Mouse (Mus musculus): ENCODE data around the gene Psmc2. TPM values are rescaled to one million over a fixed set of nuclear protein-coding genes. Genes with fewer than 3 reads are reported as not detected.

Gene Psmc2
- polyA plus RNA-seq, 1 experiment: 76.1 TPM

DNA sequence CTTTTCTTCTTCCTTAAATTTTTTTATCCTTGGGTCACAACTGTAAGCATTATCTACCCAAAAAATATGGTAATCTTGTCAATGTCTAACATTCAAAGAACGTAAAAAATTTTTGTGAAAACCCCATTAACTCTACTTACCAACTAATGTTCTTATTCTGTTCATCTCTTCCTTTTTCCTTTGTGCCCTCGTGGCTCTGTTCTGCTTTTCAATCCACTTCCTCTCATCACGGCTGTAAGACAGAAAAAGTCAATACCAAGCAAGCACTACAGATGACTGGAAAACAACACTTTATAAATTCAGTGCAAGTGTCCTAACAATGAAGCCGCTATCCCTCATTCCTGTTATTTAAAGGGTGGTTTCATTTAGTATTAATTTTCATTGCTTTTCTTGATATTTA, 16.6 kb upstream of the Psmc2 start:
- H3K27ac ChIP-seq (ENCODE audit: insufficient read depth, low read depth, low read length): peak overlapping the region; percentile 82
- no peak overlapping the region for H3K4me3 ChIP-seq (ENCODE audit: insufficient read depth, low read length)
- TF ChIP-seq CTCF (IDR thresholded peaks at IDR 0.05; ENCODE audit: low read depth, low read length) (no peak), POLR2A (IDR thresholded peaks at IDR 0.05; ENCODE audit: borderline replicate concordance, low read depth, low read length) (no peak)
- peaks cover 12% of the 10 kb centered on the region for H3K4me1 ChIP-seq (ENCODE audit: control insufficient read depth, insufficient read depth, low read length)

DNA sequence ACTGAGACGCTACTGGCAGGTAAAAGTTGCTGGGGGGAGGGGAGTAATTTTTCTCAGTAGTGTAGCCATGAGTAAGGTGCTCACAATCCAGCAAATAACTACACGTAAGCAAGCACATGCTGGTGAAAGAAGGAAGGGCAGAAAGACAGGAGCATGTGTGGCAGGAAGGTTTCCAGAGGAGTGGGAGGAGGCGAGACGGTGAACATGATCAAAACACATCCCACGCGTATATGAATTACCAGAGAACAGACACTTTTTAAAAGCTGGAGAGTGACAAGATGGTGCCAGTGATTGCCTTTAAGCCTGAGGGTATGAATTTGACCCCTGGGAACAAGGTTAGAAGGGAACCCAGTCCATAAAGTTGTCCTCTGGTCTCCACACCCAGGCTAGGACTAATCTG, 15.2 kb upstream of the Psmc2 start:
- Histone ChIP-seq H3K4me1 (ENCODE audit: control insufficient read depth, insufficient read depth, low read length) (peaks cover 12% of the 10 kb centered on the region), H3K4me3 (ENCODE audit: insufficient read depth, low read length) (no peak overlapping the region), H3K27ac (ENCODE audit: insufficient read depth, low read depth, low read length) (no peak overlapping the region)
- TF ChIP-seq CTCF (IDR thresholded peaks at IDR 0.05; ENCODE audit: low read depth, low read length) (no peak), POLR2A (IDR thresholded peaks at IDR 0.05; ENCODE audit: borderline replicate concordance, low read depth, low read length) (no peak)

DNA sequence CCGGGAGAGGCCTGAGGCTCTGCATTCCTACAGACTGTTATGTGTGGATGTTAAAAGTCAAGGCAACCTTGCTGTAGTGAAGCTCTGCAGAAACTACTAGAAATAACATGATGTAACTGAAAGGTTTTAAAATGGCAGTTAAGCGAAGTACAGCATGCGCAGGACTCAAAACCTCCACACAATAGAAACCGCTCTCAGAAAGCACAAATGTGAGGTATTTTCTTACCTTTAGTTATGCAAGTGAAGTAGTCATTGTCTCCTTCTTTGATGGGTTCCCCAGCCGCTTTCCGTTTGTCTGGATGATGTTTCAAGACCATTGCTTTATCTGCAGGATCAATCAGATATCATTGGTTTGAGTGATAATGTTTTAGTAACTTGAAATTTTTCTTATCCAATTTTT, 8.6 kb upstream of the Psmc2 start:
- Histone ChIP-seq H3K4me3 (ENCODE audit: insufficient read depth, low read length) (no peak overlapping the region), H3K27ac (ENCODE audit: insufficient read depth, low read depth, low read length) (no peak overlapping the region), H3K4me1 (ENCODE audit: control insufficient read depth, insufficient read depth, low read length) (no peaks in the 10 kb centered on the region)
- no peak for TF ChIP-seq CTCF (IDR thresholded peaks at IDR 0.05; ENCODE audit: low read depth, low read length)
- no peak for TF ChIP-seq POLR2A (IDR thresholded peaks at IDR 0.05; ENCODE audit: borderline replicate concordance, low read depth, low read length)

DNA sequence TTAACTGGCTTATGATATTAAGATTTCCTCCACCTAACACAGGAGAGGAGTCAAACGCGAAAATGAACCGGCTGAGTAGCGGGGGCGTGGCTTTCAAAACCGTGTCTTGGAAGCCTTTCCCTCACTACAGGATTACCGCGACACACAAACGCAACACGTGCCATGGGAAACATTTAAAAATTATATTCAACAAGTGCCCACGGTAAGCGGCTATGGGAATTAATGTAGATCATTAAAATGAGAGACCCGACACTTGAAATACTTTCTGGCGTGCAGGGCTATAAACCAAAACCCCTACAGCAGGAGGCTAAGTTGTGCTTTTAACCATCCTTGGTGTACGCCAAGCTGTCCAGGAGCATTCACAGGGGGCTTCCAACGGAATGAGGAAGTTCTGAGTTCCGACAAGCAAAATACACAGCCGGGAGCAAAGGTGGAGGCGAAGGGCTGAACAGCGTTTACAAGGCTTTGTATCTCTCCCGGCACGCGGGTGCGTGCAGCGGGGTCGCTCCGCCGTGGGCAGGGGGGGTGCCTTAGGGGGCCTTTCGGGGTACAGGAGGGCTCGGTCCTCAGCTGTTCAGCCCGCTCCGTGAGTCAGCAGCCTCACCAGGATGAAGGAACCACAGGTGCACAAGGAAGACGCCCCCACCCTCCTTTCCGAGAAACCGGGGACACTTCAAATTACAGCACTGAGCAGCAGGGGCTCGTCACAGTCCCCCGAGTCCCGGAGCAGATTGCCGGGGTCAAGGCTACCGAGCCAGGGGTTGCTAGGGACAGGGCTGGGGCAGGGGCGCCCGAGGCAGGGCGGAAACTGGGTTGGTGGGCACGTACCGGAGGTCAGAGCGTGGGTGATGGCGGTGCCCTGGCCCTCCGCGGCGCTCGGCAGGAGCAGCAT, 676 bp upstream of the Psmc2 start:
- Histone ChIP-seq H3K4me3 (ENCODE audit: insufficient read depth, low read length) (peak overlapping the region; percentile 85), H3K27ac (ENCODE audit: insufficient read depth, low read depth, low read length) (peak overlapping the region; percentile 37)

DNA sequence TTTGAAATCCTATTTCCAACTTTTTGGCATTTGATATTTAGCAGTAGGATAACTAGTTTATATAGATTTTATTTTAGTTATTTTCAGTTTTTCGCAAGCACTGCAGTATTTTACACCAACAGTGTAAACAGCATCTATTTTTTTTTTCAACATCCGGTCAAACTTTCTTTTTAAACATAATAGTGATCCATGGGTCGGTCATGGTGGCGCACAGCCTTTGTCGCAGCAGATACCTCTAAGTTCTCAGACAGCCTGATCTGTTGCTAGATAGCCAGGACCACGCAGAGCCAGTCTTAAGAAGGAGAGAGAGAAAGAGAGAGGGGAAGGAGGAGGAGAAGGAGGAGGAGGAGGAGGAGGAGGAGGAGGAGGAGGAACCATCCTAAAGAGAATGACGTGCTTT, 693 bp downstream of the Psmc2 start:
- 0 out of 2 replicates have a peak overlapping the region, but pooled peaks have one; percentile 73 for H3K27ac ChIP-seq (ENCODE audit: insufficient read depth, low read depth, low read length)
- peaks cover 16% of the 10 kb centered on the region for H3K4me1 ChIP-seq (ENCODE audit: control insufficient read depth, insufficient read depth, low read length)
- H3K4me3 ChIP-seq (ENCODE audit: insufficient read depth, low read length): no peak overlapping the region
- TF ChIP-seq POLR2A (IDR thresholded peaks at IDR 0.05; ENCODE audit: borderline replicate concordance, low read depth, low read length): no peak
- TF ChIP-seq CTCF (IDR thresholded peaks at IDR 0.05; ENCODE audit: low read depth, low read length): no peak

More for the DNA sequence above, 676 bp upstream of the Psmc2 start:
- H3K4me1 ChIP-seq (ENCODE audit: control insufficient read depth, insufficient read depth, low read length): peaks cover 16% of the 10 kb centered on the region
- TF ChIP-seq POLR2A (IDR thresholded peaks at IDR 0.05; ENCODE audit: borderline replicate concordance, low read depth, low read length) (no peak), CTCF (IDR thresholded peaks at IDR 0.05; ENCODE audit: low read depth, low read length) (no peak)

DNA sequence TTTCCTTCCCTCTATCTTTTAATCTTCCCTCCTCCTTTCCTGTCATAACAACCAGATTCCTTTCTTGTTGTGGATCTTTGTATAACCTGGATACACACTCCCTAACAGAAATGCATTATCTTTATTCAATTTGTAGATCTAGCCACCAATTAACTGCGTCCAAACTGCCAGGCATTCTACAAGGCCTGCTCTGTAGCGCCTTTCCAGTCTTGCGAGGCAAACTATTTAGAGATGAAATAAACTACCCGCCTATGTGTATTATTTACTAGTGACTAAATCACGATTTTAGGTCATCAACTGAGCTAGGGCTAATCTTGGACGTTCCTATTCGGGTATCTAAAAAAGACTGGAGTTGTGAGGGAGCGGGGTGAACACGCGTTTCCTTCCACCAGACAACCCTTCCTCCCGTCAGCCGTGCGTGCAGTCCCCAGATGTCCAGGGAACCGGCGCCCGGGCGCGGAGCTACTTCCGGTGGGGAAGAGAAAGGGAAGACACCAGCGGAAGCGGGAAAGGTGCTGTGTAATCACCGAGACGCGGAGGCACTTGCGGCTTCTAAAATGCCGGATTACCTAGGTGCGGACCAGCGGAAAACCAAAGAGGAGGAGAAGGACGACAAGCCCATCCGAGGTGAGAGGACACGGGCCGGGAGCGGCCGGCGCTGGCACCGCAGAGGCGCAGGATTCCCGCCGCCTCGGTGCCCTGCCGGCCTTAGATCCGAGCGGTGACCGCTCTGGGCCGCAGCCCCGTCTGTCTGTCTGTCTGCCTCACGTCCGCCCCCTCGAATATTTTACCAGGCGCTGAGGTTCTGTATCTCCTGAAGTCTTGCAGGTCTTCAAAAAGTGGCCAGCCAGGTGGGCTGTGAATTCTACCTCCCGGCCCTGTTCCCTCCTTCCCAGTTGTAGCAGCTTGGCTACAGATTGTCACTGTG, 1.4 kb downstream of the Psmc2 start:
- H3K4me3 ChIP-seq (ENCODE audit: insufficient read depth, low read length): peak overlapping the region; percentile 90
- peaks cover 16% of the 10 kb centered on the region for H3K4me1 ChIP-seq (ENCODE audit: control insufficient read depth, insufficient read depth, low read length)
- peak overlapping the region; percentile 80 for H3K27ac ChIP-seq (ENCODE audit: insufficient read depth, low read depth, low read length)
- TF ChIP-seq POLR2A (IDR thresholded peaks at IDR 0.05; ENCODE audit: borderline replicate concordance, low read depth, low read length): no peak

DNA sequence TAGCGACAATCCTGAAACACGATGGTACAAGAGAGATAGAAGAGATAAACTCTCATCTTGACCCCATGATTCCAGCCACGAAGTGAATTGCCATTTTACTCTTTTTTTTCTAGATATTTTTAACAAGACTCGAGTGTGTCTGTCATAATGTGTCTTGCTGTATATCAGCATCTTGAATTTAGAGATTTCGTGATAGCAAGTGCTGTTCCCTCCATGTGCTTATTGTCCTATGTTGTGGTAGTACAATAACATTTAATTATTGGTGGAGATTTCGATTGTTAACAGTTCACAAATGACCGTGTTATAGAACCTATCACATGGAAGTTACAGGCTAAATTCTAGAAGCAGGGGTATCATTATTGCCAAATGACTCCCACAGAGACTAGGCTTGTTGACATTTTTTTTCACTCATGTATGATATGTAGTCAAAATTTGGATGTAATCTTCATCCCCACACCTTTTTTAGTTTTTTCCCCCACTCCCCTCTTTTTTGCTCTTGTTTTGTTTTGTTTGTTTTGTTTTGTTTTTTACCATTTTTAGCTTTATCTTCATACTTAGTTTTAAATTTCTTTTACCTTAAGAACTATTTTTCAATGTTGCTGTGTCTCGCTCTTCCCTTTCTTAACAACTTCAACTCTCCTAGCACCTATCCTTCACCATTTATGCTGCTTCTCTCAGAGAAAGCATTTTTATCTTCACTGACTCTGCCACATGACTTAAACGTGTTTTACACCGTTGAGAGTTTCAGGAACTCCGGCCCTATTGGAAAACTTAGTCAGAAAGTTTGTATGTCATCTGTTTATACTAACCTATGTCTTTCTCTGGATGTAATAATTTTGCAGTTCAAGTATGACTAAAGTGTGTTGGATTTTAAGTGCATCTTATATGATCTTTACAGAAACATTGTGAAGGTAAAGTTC, 2.4 kb downstream of the Psmc2 start:
- Histone ChIP-seq H3K4me1 (ENCODE audit: control insufficient read depth, insufficient read depth, low read length) (peaks cover 19% of the 10 kb centered on the region), H3K27ac (ENCODE audit: insufficient read depth, low read depth, low read length) (peak overlapping the region; percentile 80), H3K4me3 (ENCODE audit: insufficient read depth, low read length) (peak overlapping the region; percentile 90)
- TF ChIP-seq POLR2A (IDR thresholded peaks at IDR 0.05; ENCODE audit: borderline replicate concordance, low read depth, low read length): no peak
- no peak for TF ChIP-seq CTCF (IDR thresholded peaks at IDR 0.05; ENCODE audit: low read depth, low read length)

DNA sequence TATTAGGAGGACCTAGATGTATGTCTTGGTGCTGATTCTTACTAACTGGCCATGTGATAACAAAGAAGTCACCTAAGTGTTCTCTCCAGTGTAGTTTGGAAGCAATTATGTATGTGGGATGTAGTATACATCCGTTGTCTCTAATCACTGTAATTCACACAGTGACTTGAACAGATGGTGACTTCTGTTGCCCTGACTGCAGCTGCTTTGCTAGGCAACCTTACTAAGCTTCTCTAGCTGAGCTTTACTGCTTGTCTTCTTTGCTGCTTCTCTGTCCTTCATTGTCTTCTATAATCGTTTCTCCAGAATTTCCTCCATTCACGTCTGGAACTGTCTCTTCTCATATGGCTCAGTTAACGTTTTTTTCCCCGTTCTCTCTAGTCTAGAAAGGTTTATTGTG, 4.0 kb downstream of the Psmc2 start:
- no peak overlapping the region for H3K4me3 ChIP-seq (ENCODE audit: insufficient read depth, low read length)
- H3K27ac ChIP-seq (ENCODE audit: insufficient read depth, low read depth, low read length): no peak overlapping the region
- peaks cover 19% of the 10 kb centered on the region for H3K4me1 ChIP-seq (ENCODE audit: control insufficient read depth, insufficient read depth, low read length)
- TF ChIP-seq CTCF (IDR thresholded peaks at IDR 0.05; ENCODE audit: low read depth, low read length): no peak
- TF ChIP-seq POLR2A (IDR thresholded peaks at IDR 0.05; ENCODE audit: borderline replicate concordance, low read depth, low read length): no peak

DNA sequence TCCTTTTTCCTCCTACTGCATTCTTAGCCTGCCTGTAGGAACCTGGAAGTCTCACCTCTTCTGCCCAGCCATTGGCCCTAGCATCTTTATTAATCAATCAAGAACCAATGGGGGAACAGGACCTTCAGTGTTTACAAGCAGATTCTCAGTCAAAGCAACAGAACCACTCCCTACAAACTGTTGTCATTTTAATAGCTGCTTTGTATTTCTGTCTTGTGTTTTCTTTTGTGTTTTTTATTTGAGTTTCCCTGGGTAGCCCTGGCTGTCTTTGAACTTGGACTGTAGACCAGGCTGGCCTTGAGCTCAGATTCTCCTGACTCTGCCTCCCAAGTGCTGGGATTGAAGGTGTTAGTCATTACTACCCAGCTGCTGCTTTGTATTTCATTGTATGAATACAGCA, 7.1 kb downstream of the Psmc2 start:
- H3K4me1 ChIP-seq (ENCODE audit: control insufficient read depth, insufficient read depth, low read length): peaks cover 15% of the 10 kb centered on the region
- H3K4me3 ChIP-seq (ENCODE audit: insufficient read depth, low read length): no peak overlapping the region
- TF ChIP-seq POLR2A (IDR thresholded peaks at IDR 0.05; ENCODE audit: borderline replicate concordance, low read depth, low read length) (no peak), CTCF (IDR thresholded peaks at IDR 0.05; ENCODE audit: low read depth, low read length) (no peak)
- no peak overlapping the region for H3K27ac ChIP-seq (ENCODE audit: insufficient read depth, low read depth, low read length)

Data from bone marrow macrophage, adult 2 months (primary cell).